Mouse (Mus musculus): ENCODE data around the gene Arhgap18.
"Not testable (repeated sequence)": the region's sequence is repeated elsewhere in the genome, so short reads cannot be mapped to it uniquely, and the experiment has no call there.

The Arhgap18 gene

DNA sequence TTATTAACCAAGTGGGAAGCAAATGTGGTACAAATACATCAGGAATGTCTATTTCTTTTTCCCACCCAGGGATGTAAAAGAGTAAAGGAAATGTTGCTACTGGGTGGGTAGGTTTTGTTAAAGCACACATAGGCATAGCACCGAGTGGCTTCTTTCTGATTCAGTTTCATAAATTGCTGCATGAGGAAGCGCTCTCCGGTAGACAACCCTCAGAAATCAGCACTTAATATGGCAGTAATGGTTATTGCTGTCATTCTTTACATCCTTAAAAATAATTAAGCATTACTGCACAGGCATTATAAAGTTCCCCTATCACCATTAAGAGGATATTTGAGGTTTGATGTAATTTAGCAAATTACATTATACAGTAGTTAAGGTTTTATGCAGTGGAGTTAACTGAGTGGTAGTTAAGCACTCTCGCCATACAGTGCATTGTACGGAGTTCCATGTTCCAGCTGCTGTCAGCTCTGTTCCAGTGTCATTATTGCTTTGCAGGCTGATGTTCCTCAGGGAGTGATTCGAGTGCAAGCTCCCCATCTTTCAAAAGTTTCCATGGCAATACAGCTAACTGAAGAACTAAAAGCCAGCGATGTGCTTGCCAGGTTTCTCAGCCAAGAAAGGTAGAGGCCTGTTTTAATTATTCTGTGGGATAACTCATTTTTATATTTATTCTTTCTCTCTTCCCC is 159.0 kb downstream of the Arhgap18 start:
- no peak for DNase-seq

DNA sequence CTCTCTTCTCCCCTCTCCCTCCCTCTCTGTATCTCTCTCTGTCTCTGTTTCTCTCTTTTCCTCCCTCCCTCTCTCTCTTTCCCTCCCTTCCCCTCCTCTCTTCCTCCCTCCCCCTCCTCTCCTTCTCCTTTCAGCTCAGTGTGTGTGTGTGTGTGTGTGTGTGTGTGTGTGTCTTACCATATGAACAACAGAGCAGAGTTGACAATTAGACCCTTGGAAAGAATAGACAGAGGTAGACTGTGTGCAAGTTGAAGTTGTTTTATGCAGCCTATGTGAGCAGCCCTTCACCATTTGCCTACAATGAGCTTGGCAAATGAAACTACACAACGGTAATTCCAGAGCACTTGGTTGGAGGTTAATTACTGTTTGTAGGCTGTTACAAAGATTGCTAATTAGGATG is 159.6 kb downstream of the Arhgap18 start:
- no peak for DNase-seq

DNA sequence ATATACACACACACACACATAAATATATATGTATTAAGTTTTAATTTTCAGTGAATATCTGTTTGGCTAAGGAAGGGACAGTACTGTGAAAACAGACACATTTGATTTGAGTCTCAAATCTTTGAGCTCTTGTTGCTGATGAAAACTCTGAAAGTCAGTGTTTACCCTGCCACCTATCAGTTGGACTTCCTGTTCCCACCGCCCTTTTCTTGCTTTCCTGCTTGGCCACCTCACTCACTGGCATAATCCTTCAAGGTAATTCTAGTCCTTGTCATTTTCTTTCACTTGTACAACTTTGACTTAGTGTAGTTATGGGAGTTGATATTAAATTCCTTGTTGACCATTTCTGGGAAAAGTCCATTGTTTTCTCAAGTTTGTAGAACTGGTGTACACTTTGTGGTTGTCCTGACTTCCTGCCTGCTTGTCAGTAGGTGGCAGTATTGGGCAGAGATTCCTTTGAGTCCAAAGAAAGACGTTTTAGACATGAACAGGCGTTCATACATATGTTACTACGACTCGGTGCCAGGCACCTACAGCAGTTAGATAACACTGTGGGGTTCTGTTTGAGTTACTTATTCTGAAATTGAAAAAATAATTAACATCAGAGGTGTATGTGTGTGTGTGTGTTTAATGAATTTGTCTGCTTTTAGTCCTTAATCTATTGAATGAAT is 166.2 kb downstream of the Arhgap18 start:
- peak; percentile 62 for DNase-seq

DNA sequence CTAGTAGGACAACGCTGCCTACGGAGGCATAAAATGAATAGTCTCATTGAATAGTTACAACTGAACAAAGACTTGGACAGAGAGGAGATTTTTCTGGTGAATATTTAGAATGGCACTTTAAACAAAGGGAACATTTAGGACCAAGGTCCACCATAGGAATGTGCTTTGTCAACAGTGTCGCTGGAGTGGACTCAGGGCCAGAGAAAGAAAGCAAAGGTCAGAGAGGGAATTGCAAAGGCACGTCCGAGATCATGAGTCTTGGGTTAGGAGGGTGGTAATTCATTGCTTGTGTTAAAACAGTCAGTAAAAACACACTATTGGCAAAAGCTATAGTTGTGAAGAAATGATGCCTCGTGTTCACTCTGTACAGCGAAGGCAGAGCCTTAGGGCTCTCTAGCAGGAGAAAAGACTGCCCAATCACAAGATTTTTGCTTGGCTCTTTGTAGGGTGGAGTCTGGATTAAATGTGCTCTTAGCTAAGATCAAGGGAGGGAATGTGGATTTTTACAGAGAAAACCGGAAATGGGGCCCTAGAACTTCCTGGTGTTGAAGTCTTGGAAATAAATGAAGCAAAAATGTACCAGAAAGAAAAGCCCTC is 167.3 kb downstream of the Arhgap18 start:
- DNase-seq, result peak; percentile 32

DNA sequence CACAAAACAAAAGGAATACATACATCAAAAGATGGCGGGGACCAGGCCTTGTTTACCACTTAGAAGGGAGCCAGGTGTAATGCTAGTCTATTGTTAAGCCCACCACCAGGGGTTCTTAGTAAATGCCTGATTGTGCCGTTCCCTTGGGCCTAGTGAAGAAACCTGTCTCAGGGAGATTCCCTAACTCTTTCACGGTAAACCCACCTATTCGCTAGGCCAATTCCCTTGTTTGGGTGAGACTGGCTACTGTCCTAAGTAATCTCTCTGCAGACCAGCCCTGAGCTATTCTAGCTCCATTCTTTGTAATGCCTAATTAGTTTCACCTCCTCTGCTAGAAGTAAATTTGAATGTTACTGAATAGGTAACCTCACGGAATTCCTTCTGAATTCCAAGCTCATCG is 182.8 kb downstream of the Arhgap18 start:
- DNase-seq, result not testable (repeated sequence)

DNA sequence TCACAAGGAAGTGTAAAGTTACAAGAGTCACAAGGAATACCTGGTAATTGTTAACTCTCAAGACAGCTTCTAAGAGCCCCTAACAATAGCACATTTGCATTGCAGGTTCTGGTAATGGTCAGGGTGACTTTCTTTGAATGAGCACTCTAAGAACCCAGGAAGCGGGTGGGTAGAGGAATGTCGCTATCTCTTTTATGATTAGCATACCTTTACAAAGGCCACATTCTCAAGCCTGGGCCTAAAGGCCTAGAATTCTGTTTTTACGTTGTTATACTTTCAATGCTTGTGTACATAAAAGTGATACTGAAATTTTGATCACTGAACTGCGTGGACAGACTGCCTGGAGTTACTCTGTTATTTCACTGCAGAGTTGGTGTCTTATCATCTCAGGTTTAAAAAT is 185.2 kb downstream of the Arhgap18 start:
- not testable (repeated sequence) for DNase-seq

DNA sequence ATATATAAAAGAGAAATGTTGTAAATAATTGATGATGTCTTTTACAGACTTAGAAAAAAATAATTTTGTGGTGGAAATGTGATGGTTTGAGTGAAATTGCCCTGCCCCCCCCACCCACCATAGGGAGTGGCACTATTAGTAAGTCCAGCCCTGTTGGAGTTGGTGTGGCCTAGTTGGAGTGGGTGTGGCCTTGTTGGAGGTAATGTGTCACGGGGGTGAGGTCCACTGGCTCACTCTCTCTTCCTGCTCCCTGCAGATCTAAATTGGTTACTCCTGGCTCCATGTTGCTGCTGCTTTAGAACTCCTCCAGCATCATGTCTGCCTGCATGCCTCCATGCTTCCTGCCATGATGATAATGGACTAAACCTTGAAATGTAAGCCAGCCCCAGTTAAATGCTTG is 186.3 kb downstream of the Arhgap18 start:
- no peak for DNase-seq

DNA sequence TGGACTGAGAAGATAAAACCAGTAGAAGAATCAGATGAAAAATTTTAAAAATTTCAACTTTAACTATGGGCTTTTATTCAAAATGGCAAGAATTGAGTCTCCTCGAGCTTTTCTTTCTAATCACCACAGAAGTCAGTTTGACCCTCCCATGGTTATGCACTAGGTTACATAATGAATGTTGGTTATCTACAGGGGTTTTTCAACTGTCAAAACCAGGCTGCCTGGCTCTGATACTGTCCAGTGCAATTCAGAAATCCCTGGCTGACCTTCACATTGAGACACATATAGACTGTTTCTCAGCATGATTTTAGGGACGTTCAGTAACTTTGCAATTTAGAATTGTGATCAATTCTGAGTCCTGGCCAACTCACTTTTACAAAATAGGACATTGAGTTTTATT is 195.1 kb downstream of the Arhgap18 start:
- no peak for DNase-seq

DNA sequence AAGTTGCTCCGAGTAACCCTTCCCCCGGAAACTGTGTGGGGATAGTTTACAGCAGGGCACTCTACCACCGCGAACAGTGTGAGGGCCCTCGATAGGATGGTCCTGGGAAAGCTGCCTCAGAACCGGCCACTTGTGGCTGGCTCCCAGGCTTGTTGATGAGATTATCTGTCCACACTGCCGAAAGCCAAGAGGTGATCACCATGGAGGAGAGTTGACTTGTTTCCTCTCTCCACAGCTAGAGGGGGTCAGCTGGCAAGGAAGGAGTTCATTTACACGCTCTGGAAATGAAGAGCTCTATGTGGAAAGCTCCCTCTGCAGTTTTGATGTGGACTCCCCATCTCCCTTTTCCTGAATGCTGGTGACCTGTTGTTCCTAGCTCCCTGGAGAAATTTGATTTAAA is 196.4 kb downstream of the Arhgap18 start:
- DNase-seq, result no peak

DNA sequence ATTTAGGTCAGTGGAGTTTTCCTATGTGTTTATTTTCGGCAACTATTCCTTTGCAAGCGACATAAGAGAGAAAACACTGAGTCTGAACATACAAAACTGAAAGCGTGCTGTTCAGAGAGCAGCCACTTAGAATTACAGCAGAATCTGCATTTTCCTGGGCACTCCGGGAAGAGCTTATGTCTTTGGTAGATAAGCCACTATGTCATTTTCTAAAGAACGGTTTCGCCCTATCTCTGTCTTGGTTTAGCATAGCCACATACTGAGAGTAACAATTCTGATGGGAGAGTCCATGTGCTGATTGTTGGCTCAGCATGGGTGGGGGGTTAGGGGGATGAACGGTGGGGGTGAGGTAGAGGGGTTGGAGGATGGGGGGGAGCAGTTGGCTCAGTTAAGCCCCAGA is 197.2 kb downstream of the Arhgap18 start:
- DNase-seq, result no peak

DNA sequence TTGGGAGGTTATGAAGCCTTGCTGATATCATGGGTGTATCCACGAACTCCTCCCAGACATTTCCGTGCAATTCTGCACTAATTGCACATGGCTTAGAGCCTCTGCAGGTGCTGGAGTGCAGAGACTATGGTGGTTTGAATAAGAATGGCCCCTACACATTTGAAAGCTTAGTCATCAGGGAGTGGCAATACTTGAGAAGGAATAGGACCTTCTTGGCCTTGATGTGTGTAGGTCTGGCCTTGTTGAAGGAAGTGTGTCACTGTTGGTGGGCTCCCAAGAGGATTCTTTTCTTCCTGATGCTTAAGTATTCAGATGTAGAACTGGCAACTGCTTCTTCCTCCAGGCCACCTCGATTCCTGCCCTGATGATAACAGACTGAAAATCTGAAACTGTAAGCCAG is 205.3 kb downstream of the Arhgap18 start:
- no peak for DNase-seq

Data from kidney, postnatal 10 days (tissue).